Comparison of ENCODE assay signal across 42 mouse cellular contexts in the genomic region with DNA sequence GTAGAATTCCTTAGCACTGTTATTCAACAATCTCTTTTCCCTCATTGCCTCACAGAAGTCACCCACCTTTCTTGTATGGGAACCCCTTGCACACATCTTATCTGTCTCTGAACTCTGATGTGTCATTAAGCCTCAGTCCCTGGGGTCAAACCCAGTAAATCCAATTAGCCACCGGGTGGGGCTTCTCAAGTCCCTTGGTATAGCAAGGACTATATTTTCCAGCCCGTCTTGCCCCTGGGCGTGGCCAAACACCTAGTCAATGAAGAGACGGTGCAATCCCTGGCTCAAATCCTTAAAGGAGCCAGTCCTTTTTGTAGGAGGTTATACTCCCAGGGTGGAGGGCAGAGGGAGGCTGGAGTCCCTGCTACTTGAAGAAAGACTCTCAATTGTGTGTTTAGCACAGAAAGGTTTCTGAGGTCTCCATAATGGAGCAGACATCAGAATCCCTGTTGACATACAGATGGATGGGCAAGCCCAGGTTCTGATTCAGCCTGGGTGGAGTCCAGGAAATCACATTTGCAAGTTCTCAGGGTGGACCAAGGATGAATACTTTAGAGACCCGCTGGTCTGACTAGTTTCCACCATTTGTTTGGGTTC. TPM values are rescaled to one million over a fixed set of nuclear protein-coding genes. Genes with fewer than 3 reads are reported as not detected.
DNase-seq lines count a peak whose midpoint lies in the region; ATAC-seq and TF ChIP-seq lines count a peak whose summit lies in the region.
"Had no signal": no experiment of that assay in that cellular context is flagged by ENCODE, and none has a peak within 500 bp of the region (broad histone marks: within the 10 kb centered on the region; RNA-seq: fewer than 3 reads in every experiment).

No protein-coding gene starts in this region.

- no peak for TF ChIP-seq EP300 in stomach, postnatal 0 days (optimal IDR thresholded peaks at IDR 0.05)

- H3K36me3 ChIP-seq in limb, embryonic 12.5 days = peaks cover 28% of the 10 kb centered on the region
- peaks cover 35% of the 10 kb centered on the region for H3K36me3 ChIP-seq in limb, embryonic 10.5 days
- H3K36me3 ChIP-seq in ES-E14 (ENCODE audit: control insufficient read depth, insufficient read depth, low read length, poor library complexity, severe bottlenecking) = peaks cover 22% of the 10 kb centered on the region
- H3K36me3 ChIP-seq in stomach, postnatal 0 days (ENCODE audit: control insufficient read depth, insufficient read depth, low read length) = peaks cover 6% of the 10 kb centered on the region

- WGBS in limb, embryonic 12.5 days = 21% methylated on average over 5 of the region's 5 CpGs
- 16% methylated on average over 5 of the region's 5 CpGs for WGBS in limb, embryonic 10.5 days
- WGBS in stomach, postnatal 0 days = 10% methylated on average over 5 of the region's 5 CpGs

- DNase-seq in limb, embryonic 10.5 days (ENCODE audit: low spot score) = no peak
- DNase-seq in ES-E14 (ENCODE audit: low read depth, low spot score) = peak; percentile 34
- peak; percentile 35 for DNase-seq in retina, embryonic 14.5 days (ENCODE audit: low spot score)
- no peak for DNase-seq in stomach, postnatal 0 days (ENCODE audit: low spot score)
- no peak for DNase-seq in frontal cortex, postnatal 10 days (ENCODE audit: low spot score in 2 of 2)
- no peak for DNase-seq in heart, adult 9 months (ENCODE audit: low spot score in 2 of 2)
- DNase-seq: adrenal gland, postnatal 14 days; cerebellum, adult 2 months; cerebellum, postnatal 14 days; gastrocnemius, adult 2 months; gastrocnemius, postnatal 36 days; heart, adult 18-20 months; kidney, adult 2 months; kidney, postnatal 4 days; liver, embryonic 13.5 days; lung, adult 18-20 months; lung, postnatal 4 days; right cerebral cortex, postnatal 25 days; thymus, postnatal 14 days had no signal

- H3K9ac ChIP-seq in limb, embryonic 12.5 days (replicated peaks) = no peak overlapping the region
- H3K9ac ChIP-seq in ES-E14 (ENCODE audit: insufficient read depth, low read depth, low read length, poor library complexity, severe bottlenecking) = no peak overlapping the region
- H3K9ac ChIP-seq in stomach, postnatal 0 days (ENCODE audit: low read length) = no peak overlapping the region
- H3K9ac ChIP-seq: heart, embryonic 15.5 days; hindbrain, embryonic 13.5 days; limb, embryonic 15.5 days; liver, embryonic 13.5 days; midbrain, embryonic 12.5 days; neural tube, embryonic 13.5 days had no signal

- peaks cover 11% of the 10 kb centered on the region; the same call in 1 of the 2 replicates for H3K9me3 ChIP-seq in limb, embryonic 12.5 days
- H3K9me3 ChIP-seq in limb, embryonic 10.5 days (replicated peaks) = no peaks in the 10 kb centered on the region
- no peaks in the 10 kb centered on the region for H3K9me3 ChIP-seq in ES-E14 (ENCODE audit: control insufficient read depth, insufficient read depth, low read depth, low read length)
- no peaks in the 10 kb centered on the region for H3K9me3 ChIP-seq in stomach, postnatal 0 days (ENCODE audit: control insufficient read depth, low read length)
- H3K9me3 ChIP-seq: heart, embryonic 15.5 days; hindbrain, embryonic 13.5 days; limb, embryonic 15.5 days; liver, embryonic 13.5 days; midbrain, embryonic 12.5 days; neural tube, embryonic 13.5 days had no signal

- peaks cover 10% of the 10 kb centered on the region for H3K4me1 ChIP-seq in limb, embryonic 12.5 days (replicated peaks)
- peaks cover 18% of the 10 kb centered on the region for H3K4me1 ChIP-seq in limb, embryonic 10.5 days
- H3K4me1 ChIP-seq in ES-E14 (ENCODE audit: control insufficient read depth in 2 of 2, insufficient read depth in 2 of 2, low read length in 2 of 2, poor library complexity in 1 of 2) = peaks cover 10 to 36% of the 10 kb centered on the region in 2 experiments
- 0 out of 2 replicates have a peak, but pooled peaks cover 2% of the 10 kb centered on the region for H3K4me1 ChIP-seq in stomach, postnatal 0 days (replicated peaks; ENCODE audit: control insufficient read depth, insufficient read depth)

- H3K4me3 ChIP-seq in limb, embryonic 12.5 days (replicated peaks) = no peak overlapping the region
- no peak overlapping the region for H3K4me3 ChIP-seq in limb, embryonic 10.5 days
- no peak overlapping the region for H3K4me3 ChIP-seq in ES-E14 (ENCODE audit: insufficient read depth in 1 of 2, low read depth in 1 of 2, low read length in 2 of 2, poor library complexity in 1 of 2, severe bottlenecking in 1 of 2)
- H3K4me3 ChIP-seq in stomach, postnatal 0 days (ENCODE audit: low read depth, low read length) = no peak overlapping the region
- H3K4me3 ChIP-seq: gastrocnemius, adult 2 months; heart, embryonic 15.5 days; hindbrain, embryonic 13.5 days; limb, embryonic 15.5 days; liver, embryonic 13.5 days; megakaryocyte, embryonic 14.5 days; midbrain, embryonic 12.5 days; myocyte; neural tube, embryonic 13.5 days had no signal

- in situ Hi-C loops in ES-E14 (cut with MboI; ENCODE audit: low sequenced_read_pairs in 2 of 2, unreplicated experiment in 2 of 2) = no loop called here

- H3K27me3 ChIP-seq in limb, embryonic 12.5 days = no peaks in the 10 kb centered on the region
- no peaks in the 10 kb centered on the region for H3K27me3 ChIP-seq in limb, embryonic 10.5 days (ENCODE audit: low read depth, poor library complexity, severe bottlenecking)
- H3K27me3 ChIP-seq in stomach, postnatal 0 days (ENCODE audit: control insufficient read depth, insufficient read depth, low read length) = no peaks in the 10 kb centered on the region
- H3K27me3 ChIP-seq: heart, embryonic 15.5 days; hindbrain, embryonic 13.5 days; limb, embryonic 15.5 days; liver, embryonic 13.5 days; midbrain, embryonic 12.5 days; neural tube, embryonic 13.5 days; Patski had no signal

- no peak for TF ChIP-seq CTCF in stomach, postnatal 0 days (IDR thresholded peaks at IDR 0.05; ENCODE audit: low read depth)

- no peak overlapping the region for H3K4me2 ChIP-seq in limb, embryonic 12.5 days
- H3K4me2 ChIP-seq in stomach, postnatal 0 days (replicated peaks; ENCODE audit: low read depth) = no peak overlapping the region
- H3K4me2 ChIP-seq: heart, embryonic 15.5 days; hindbrain, embryonic 13.5 days; limb, embryonic 15.5 days; liver, embryonic 13.5 days; midbrain, embryonic 12.5 days; neural tube, embryonic 13.5 days had no signal

- ATAC-seq in limb, embryonic 12.5 days (ENCODE audit: insufficient number of reproducible peaks, insufficient read depth, low FRiP score, low TSS enrichment, low read depth) = no peak
- no peak; the same call in 1 of the 2 replicates for ATAC-seq in stomach, postnatal 0 days (ENCODE audit: low FRiP score, low TSS enrichment)
- ATAC-seq: CD4-positive, CD25-positive, alpha-beta regulatory T cell, adult 4 months; forebrain, embryonic 14.5 days; lung, postnatal 0 days; Patski had no signal

- 0 out of 2 replicates have a peak overlapping the region, but pooled peaks have one; percentile 12 for H3K27ac ChIP-seq in limb, embryonic 12.5 days
- no peak overlapping the region for H3K27ac ChIP-seq in limb, embryonic 10.5 days
- H3K27ac ChIP-seq in ES-E14 (ENCODE audit: insufficient read depth, low read depth, low read length, poor library complexity, severe bottlenecking) = no peak overlapping the region
- H3K27ac ChIP-seq in stomach, postnatal 0 days (replicated peaks) = peak overlapping the region; percentile 61
- H3K27ac ChIP-seq: gastrocnemius, adult 2 months; heart, embryonic 15.5 days; hindbrain, embryonic 13.5 days; kidney, postnatal 0 days; limb, embryonic 15.5 days; liver, embryonic 13.5 days; midbrain, embryonic 12.5 days; neural tube, embryonic 13.5 days had no signal

TF ChIP-seq in ES-E14, 5 proteins besides CTCF, POLR2A, EP300 and RAD21:
- TF ChIP-seq MAFK (IDR thresholded peaks at IDR 0.05; ENCODE audit: insufficient read depth, low read depth, low read length) (no peak), CHD2 (IDR thresholded peaks at IDR 0.05; ENCODE audit: low read depth, low read length) (no peak), HCFC1 (IDR thresholded peaks at IDR 0.05; ENCODE audit: borderline replicate concordance, insufficient read depth, low read length) (no peak), ZC3H11A (IDR thresholded peaks at IDR 0.05; ENCODE audit: borderline replicate concordance, low read depth, low read length) (no peak), ZNF384 (IDR thresholded peaks at IDR 0.05; ENCODE audit: low read depth, low read length) (no peak)

RNA-seq across cellular contexts. Expression of gene Nccrp1, which starts 9.0 kb away (rescaled TPM):
- not detected in 2 replicates for polyA plus RNA-seq in limb, embryonic 12.5 days (2016; fragmentation: Nextera tagmentation; extraction: Ambion mirVana)
- not detected in 2 replicates for polyA plus RNA-seq in limb, embryonic 10.5 days (2016; fragmentation: Nextera tagmentation; extraction: Ambion mirVana)
- total RNA-seq in ES-E14 (2012; rRNA removed) = 0.18 and 0.32 TPM in 2 replicates
- polyA plus RNA-seq in stomach, postnatal 0 days (2015; fragmentation: Nextera tagmentation; extraction: Ambion mirVana) = 20.1 and 27.2 TPM in 2 replicates
- total RNA-seq: adrenal gland, postnatal 14 days; gastrocnemius, adult 2 months; gastrocnemius, postnatal 36 days; heart, adult 18-20 months; heart, postnatal 25 days; MEL had no signal
- polyA plus RNA-seq: CD4-positive, CD25-positive, alpha-beta regulatory T cell, adult 4 months; forebrain, embryonic 14.5 days; heart, embryonic 15.5 days; hindbrain, embryonic 13.5 days; liver, embryonic 13.5 days; lung, postnatal 0 days; midbrain, embryonic 12.5 days; neural tube, embryonic 13.5 days; Patski had no signal

RNA-seq across cellular contexts. Expression of gene Sycn, which starts 15.4 kb away (rescaled TPM):
- polyA plus RNA-seq in limb, embryonic 12.5 days (2016; fragmentation: Nextera tagmentation; extraction: Ambion mirVana) = not detected in 2 replicates
- polyA plus RNA-seq in limb, embryonic 10.5 days (2016; fragmentation: Nextera tagmentation; extraction: Ambion mirVana) = not detected in 2 replicates
- total RNA-seq in ES-E14 (2012; rRNA removed) = not detected in 2 replicates
- polyA plus RNA-seq in stomach, postnatal 0 days (2015; fragmentation: Nextera tagmentation; extraction: Ambion mirVana) = 87.1 and 87.6 TPM in 2 replicates
- total RNA-seq: adrenal gland, postnatal 14 days; gastrocnemius, adult 2 months; gastrocnemius, postnatal 36 days; heart, adult 18-20 months; heart, postnatal 25 days; layer of hippocampus, adult 8-10 months; layer of hippocampus, postnatal 25 days; left cerebral cortex, adult 8-10 months; left cerebral cortex, postnatal 36 days; MEL; midbrain, postnatal 0 days had no signal
- polyA plus RNA-seq: CD4-positive, CD25-positive, alpha-beta regulatory T cell, adult 4 months; cerebellum, adult 2 months; cortical plate, adult 2 months; forebrain, embryonic 14.5 days; frontal cortex, adult 2 months; heart, embryonic 15.5 days; hindbrain, embryonic 13.5 days; limb, embryonic 15.5 days; liver, embryonic 13.5 days; lung, postnatal 0 days; midbrain, embryonic 12.5 days; midbrain, postnatal 0 days; myocyte; neural tube, embryonic 13.5 days; Patski had no signal

RNA-seq across cellular contexts. Expression of gene Ifnl3, which starts 33.4 kb away (rescaled TPM):
- polyA plus RNA-seq in limb, embryonic 12.5 days (2016; fragmentation: Nextera tagmentation; extraction: Ambion mirVana) = not detected in 2 replicates
- not detected in 2 replicates for polyA plus RNA-seq in limb, embryonic 10.5 days (2016; fragmentation: Nextera tagmentation; extraction: Ambion mirVana)
- total RNA-seq in ES-E14 (2012; rRNA removed) = not detected in 2 replicates
- polyA plus RNA-seq in stomach, postnatal 0 days (2015; fragmentation: Nextera tagmentation; extraction: Ambion mirVana) = not detected in 2 replicates
- total RNA-seq: adrenal gland, postnatal 14 days; gastrocnemius, adult 2 months; gastrocnemius, postnatal 36 days; heart, adult 18-20 months; heart, postnatal 25 days; layer of hippocampus, adult 8-10 months; layer of hippocampus, postnatal 25 days; left cerebral cortex, adult 8-10 months; left cerebral cortex, postnatal 36 days; MEL; midbrain, postnatal 0 days had no signal
- polyA plus RNA-seq: CD4-positive, CD25-positive, alpha-beta regulatory T cell, adult 4 months; cerebellum, adult 2 months; cortical plate, adult 2 months; forebrain, embryonic 14.5 days; frontal cortex, adult 2 months; heart, embryonic 15.5 days; hindbrain, embryonic 13.5 days; kidney, adult 2 months; kidney, postnatal 0 days; limb, embryonic 15.5 days; liver, embryonic 13.5 days; lung, postnatal 0 days; midbrain, embryonic 12.5 days; midbrain, postnatal 0 days; myocyte; neural tube, embryonic 13.5 days; Patski; testis, adult 2 months had no signal

RNA-seq across cellular contexts. Expression of gene Samd4b, which starts 41.9 kb away (rescaled TPM):
- 30.5 and 36.0 TPM in 2 replicates for polyA plus RNA-seq in limb, embryonic 12.5 days (2016; fragmentation: Nextera tagmentation; extraction: Ambion mirVana)
- 38.2 and 40.2 TPM in 2 replicates for polyA plus RNA-seq in limb, embryonic 10.5 days (2016; fragmentation: Nextera tagmentation; extraction: Ambion mirVana)
- total RNA-seq in ES-E14 (2012; rRNA removed) = 26.9 and 30.3 TPM in 2 replicates
- polyA plus RNA-seq in stomach, postnatal 0 days (2015; fragmentation: Nextera tagmentation; extraction: Ambion mirVana) = 9.8 and 12.0 TPM in 2 replicates

RNA-seq across cellular contexts. Expression of gene Pak4, which starts 41.9 kb away (rescaled TPM):
- polyA plus RNA-seq in limb, embryonic 12.5 days (2016; fragmentation: Nextera tagmentation; extraction: Ambion mirVana) = 42.4 and 44.1 TPM in 2 replicates
- polyA plus RNA-seq in limb, embryonic 10.5 days (2016; fragmentation: Nextera tagmentation; extraction: Ambion mirVana) = 64.9 and 69.8 TPM in 2 replicates
- total RNA-seq in ES-E14 (2012; rRNA removed) = 31.9 and 32.2 TPM in 2 replicates
- polyA plus RNA-seq in stomach, postnatal 0 days (2015; fragmentation: Nextera tagmentation; extraction: Ambion mirVana) = 33.9 and 34.1 TPM in 2 replicates

Comparison
In these comparisons a context has a peak if more than half of its experiments do, and no peak if none do; other contexts are left out.
1. H3K27ac ChIP-seq: peak in limb, embryonic 12.5 days (single experiment) and stomach, postnatal 0 days (single experiment); none in limb, embryonic 10.5 days (single experiment) and ES-E14 (single experiment).
2. DNase-seq: peak in ES-E14 (single experiment) and retina, embryonic 14.5 days (single experiment); none in limb, embryonic 10.5 days (single experiment), stomach, postnatal 0 days (single experiment), frontal cortex, postnatal 10 days (0 of 2) and heart, adult 9 months (0 of 2).
3. RNA of gene Nccrp1, which starts 9.0 kb away (polyA plus RNA-seq): 20.1 to 27.2 TPM in stomach, postnatal 0 days; not detected in limb, embryonic 12.5 days and not detected in limb, embryonic 10.5 days; every median in the first group is over 10 times any median in the second.
4. RNA of gene Sycn, which starts 15.4 kb away (polyA plus RNA-seq): 87.1 to 87.6 TPM in stomach, postnatal 0 days; not detected in limb, embryonic 12.5 days and not detected in limb, embryonic 10.5 days; every median in the first group is over 10 times any median in the second.